Mouse (Mus musculus) erythroblast, embryonic 14.5 days (primary cell): Measurements from ENCODE around the gene Prr5.

Experiments used
- GATA1 ChIP-seq: IDR thresholded peaks from 2 replicates; pipeline ENCODE4 v1.6.1; 2012; ENCODE audit warnings: low read length, inconsistent platforms, mixed read lengths
- TAL1 ChIP-seq: IDR thresholded peaks from 3 replicates; pipeline ENCODE4 v1.6.1; 2012; ENCODE audit warnings: low read length, inconsistent platforms, mixed read lengths

- TF ChIP-seq GATA1, result no peak
- TF ChIP-seq TAL1, result no peak
Observed at GRCm38 (mm10) chr15:84730893-84731292, 61.5 kb downstream of the Prr5 start.
